Mouse (Mus musculus) liver, embryonic 14.5 days (tissue): ENCODE results near the gene Wdr86. TPM values are rescaled to one million over a fixed set of nuclear protein-coding genes. Genes with fewer than 3 reads are reported as not detected.
A peak's percentile ranks its signal among the peaks of the same experiment; 100 is the strongest.
"Not testable (repeated sequence)": the region's sequence is repeated elsewhere in the genome, so short reads cannot be mapped to it uniquely, and the experiment has no call there.

Source experiments
- ATAC-seq: fragments of 200-750 bp; cut with Nextera tagmentation; 2 replicates; pipeline ENCODE4 v1.8.0; 2017; ENCODE audit warnings: moderate number of reproducible peaks, mild to moderate bottlenecking, moderate library complexity; ENCODE audit not compliant: insufficient read depth
- DNase-seq, 3 experiments: peaks; one replicate each; pipeline ENCODE4 v3.0.0-alpha.2; 2012 to 2013; ENCODE audit warnings: low read depth in 3 of 3, low spot score in 3 of 3
- H3K27ac ChIP-seq: fragments of 300-500 bp; sonication (generic); 2 replicates; pipeline ENCODE4 v1.5.1; 2014; ENCODE audit warnings: moderate library complexity, mild to moderate bottlenecking, control low read depth, inconsistent platforms
- H3K27me3 ChIP-seq: fragments of 300-500 bp; sonication (generic); 2 replicates; pipeline ENCODE4 v1.6.1; 2014; ENCODE audit warnings: mild to moderate bottlenecking, low read length, moderate library complexity; ENCODE audit not compliant: control insufficient read depth, insufficient read depth
- H3K36me3 ChIP-seq: fragments of 300-500 bp; sonication (generic); replicated peaks from 2 replicates; pipeline ENCODE4 v1.6.1; 2014; ENCODE audit warnings: low read depth; ENCODE audit not compliant: control insufficient read depth, insufficient read depth
- H3K4me1 ChIP-seq, 2 experiments: fragments of 200-500 bp in 1 of 2; fragments of 300-500 bp in 1 of 2; sonication (generic) in 1 of 2; replicated peaks; 2 replicates each; pipeline ENCODE4 v1.6.1; 2012 to 2014; ENCODE audit warnings: antibody characterized with exemption in 1 of 2, inconsistent platforms in 1 of 2, low read length in 1 of 2; ENCODE audit not compliant: control insufficient read depth in 2 of 2, insufficient read depth in 2 of 2
- H3K4me2 ChIP-seq: fragments of 300-500 bp; sonication (generic); 2 replicates; pipeline ENCODE4 v1.6.1; 2014; ENCODE audit warnings: low read depth, mild to moderate bottlenecking, control low read depth, moderate library complexity
- H3K4me3 ChIP-seq, 2 experiments: fragments of 200-500 bp in 1 of 2; fragments of 300-500 bp in 1 of 2; sonication (generic) in 1 of 2; 2 replicates each; pipeline ENCODE4 v1.5.1; 2012 to 2014; ENCODE audit warnings: low read depth in 2 of 2, low read length in 2 of 2, mild to moderate bottlenecking in 2 of 2, control low read depth in 1 of 2, inconsistent platforms in 1 of 2, moderate library complexity in 1 of 2; ENCODE audit not compliant: insufficient read depth in 1 of 2
- H3K9ac ChIP-seq: fragments of 300-500 bp; sonication (generic); replicated peaks from 2 replicates; pipeline ENCODE4 v1.6.1; 2014; ENCODE audit warnings: mild to moderate bottlenecking, control low read depth, moderate library complexity
- H3K9me3 ChIP-seq: fragments of 300-500 bp; sonication (generic); 2 replicates; pipeline ENCODE4 v1.6.1; 2016; ENCODE audit warnings: low read length, mixed read lengths; ENCODE audit not compliant: control insufficient read depth
- CTCF ChIP-seq: IDR thresholded peaks from 2 replicates; pipeline ENCODE4 v1.5.1; 2016; ENCODE audit warnings: antibody characterized with exemption, low read depth, control low read depth
- EP300 ChIP-seq: IDR thresholded peaks from 2 replicates; pipeline ENCODE4 v1.6.1; 2016; ENCODE audit warnings: antibody characterized with exemption, low read depth
- WGBS: fragments of 180-500 bp; shearing (Covaris S2); extraction: QIAGEN DNeasy Blood & Tissue Kit; methylation state at CpG from one replicate; pipeline ENCODE4 v1.1.7; 2014; ENCODE audit not compliant: insufficient replicate concordance; 5-methylcytosine and 5-hydroxymethylcytosine counted together
- polyA plus RNA-seq, 2 experiments: library from polyadenylated mRNA; depleted of rRNA in 1 of 2; stranded (reverse) in 1 of 2; unstranded in 1 of 2; fragments of >200 nt; fragmentation: Nextera tagmentation in 1 of 2; extraction: Ambion mirVana in 1 of 2; gene quantifications; 2 replicates each; pipeline versions ENCODE4 v1.2.1 to v1.2.3; 2012 to 2014

Wdr86 gene
- polyA plus RNA-seq, 2 experiments, result 1.1 to 1.4 TPM

DNA sequence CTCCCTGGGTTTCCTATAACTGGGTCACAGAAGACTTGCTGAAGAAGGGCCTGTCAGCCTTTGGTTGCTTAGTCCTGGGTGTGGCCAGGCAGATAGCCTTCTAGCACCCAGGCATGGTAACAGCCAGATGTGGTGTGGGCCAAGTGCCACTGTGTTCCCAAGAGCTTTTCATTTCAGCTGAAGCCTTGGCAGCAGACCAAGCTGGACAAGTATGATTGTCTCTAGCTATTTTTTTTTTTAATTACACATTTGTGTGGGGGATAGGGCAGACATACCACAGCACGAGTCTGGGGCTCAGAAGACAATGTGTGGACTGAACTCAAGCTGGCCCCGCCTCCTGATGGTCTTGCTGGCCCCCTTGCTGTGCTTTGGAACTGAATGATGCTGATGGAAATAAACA, 20.6 kb downstream of the Wdr86 start:
- ATAC-seq (peak; percentile 28; the same call in 1 of the 2 replicates), DNase-seq (no peak)
- Histone ChIP-seq H3K4me3 (no peak overlapping the region), H3K9me3 (no peaks in the 10 kb centered on the region), H3K9ac (no peak overlapping the region), H3K27me3 (no peaks in the 10 kb centered on the region), H3K27ac (no peak overlapping the region), H3K36me3 (peaks cover 2% of the 10 kb centered on the region; the same call in 1 of the 2 replicates), H3K4me2 (no peak overlapping the region), H3K4me1 (0 out of 4 replicates have a peak, but pooled peaks cover 0 to 3% of the 10 kb centered on the region in 2 experiments)
- no peak for TF ChIP-seq CTCF
- TF ChIP-seq EP300, result no peak
- WGBS, result 56% methylated on average over 2 of the region's 2 CpGs

DNA sequence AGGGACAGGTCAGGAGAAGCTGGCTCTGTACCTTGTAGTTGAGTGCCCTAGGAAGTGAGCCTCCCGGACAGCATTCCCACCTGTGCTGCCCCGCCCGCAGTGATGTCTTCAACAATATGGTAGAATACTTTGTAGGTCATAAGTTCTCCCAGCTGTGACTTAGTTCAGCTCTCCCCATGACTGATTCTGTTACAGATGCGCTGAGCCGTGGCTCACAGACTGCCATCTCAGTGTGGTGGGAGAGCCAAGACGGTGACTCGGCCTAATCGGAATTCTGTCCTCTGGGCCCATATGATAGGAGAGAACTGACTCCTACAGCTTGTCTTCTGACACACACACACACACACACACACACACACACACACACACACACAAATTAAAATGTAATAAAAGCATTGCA, 25.9 kb downstream of the Wdr86 start:
- H3K4me1 ChIP-seq, result no peaks in the 10 kb centered on the region
- H3K9ac ChIP-seq, result no peak overlapping the region
- no peak for TF ChIP-seq EP300
- no peak for TF ChIP-seq CTCF
- no peak for ATAC-seq
- no peak overlapping the region for H3K4me3 ChIP-seq
- DNase-seq, result no peak
- no peaks in the 10 kb centered on the region for H3K9me3 ChIP-seq
- 82% methylated on average over 8 of the region's 8 CpGs for WGBS
- no peak overlapping the region for H3K27ac ChIP-seq
- no peaks in the 10 kb centered on the region for H3K27me3 ChIP-seq
- peaks cover 12% of the 10 kb centered on the region for H3K36me3 ChIP-seq
- H3K4me2 ChIP-seq, result no peak overlapping the region

DNA sequence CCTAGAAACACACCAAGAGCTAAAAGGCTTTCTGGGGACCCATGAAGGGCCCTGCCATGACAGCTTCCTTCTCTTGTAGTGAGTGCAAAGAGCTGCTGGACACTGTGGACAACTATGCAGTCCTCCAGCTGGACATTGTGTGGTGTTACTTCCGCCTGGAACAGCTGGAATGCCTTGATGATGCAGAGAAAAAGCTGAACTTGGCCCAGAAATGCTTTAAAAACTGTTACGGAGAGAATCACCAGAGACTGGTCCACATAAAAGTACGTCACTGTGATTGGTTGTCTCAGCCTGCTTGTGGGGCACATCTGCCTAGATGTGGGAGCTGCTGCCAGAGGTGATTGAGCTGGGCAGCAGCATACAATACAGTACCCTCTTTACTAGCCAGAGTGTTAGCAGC, 29.3 kb downstream of the Wdr86 start:
- no peak overlapping the region for H3K4me3 ChIP-seq
- no peaks in the 10 kb centered on the region for H3K27me3 ChIP-seq
- H3K4me1 ChIP-seq, result no peaks in the 10 kb centered on the region
- TF ChIP-seq EP300, result no peak
- no peak for TF ChIP-seq CTCF
- no peak overlapping the region for H3K9ac ChIP-seq
- no peak overlapping the region for H3K27ac ChIP-seq
- WGBS, result 79% methylated on average over 3 of the region's 3 CpGs
- ATAC-seq (no peak), DNase-seq (no peak)
- no peak overlapping the region for H3K4me2 ChIP-seq
- no peaks in the 10 kb centered on the region for H3K9me3 ChIP-seq
- peaks cover 16% of the 10 kb centered on the region for H3K36me3 ChIP-seq

DNA sequence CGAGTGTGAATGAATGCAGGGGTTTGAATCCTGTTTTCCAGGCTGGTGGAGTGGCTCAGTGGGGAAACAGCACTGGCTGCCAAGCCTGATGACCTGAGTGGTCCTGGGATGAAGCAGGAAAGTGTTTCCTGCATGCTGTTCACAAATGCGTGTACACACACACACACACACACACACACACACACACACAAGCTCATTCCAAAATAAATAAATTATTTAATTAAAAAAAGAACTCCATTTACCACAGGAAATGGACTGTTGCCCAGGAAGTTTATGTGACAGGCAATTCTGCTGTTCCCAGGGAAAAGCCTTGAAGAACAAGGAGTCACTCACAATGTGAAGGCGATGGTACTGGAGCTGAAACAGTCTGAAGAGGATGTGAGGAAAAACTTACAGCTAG, 33.8 kb downstream of the Wdr86 start:
- H3K27me3 ChIP-seq, result no peaks in the 10 kb centered on the region
- no peaks in the 10 kb centered on the region for H3K4me1 ChIP-seq
- no peak overlapping the region for H3K9ac ChIP-seq
- TF ChIP-seq EP300 (no peak), CTCF (no peak)
- no peak overlapping the region for H3K27ac ChIP-seq
- no peak for ATAC-seq
- H3K36me3 ChIP-seq, result peaks cover 22% of the 10 kb centered on the region
- WGBS, result 69% methylated on average over 3 of the region's 3 CpGs
- H3K9me3 ChIP-seq, result no peaks in the 10 kb centered on the region
- DNase-seq, result no peak
- H3K4me3 ChIP-seq, result no peak overlapping the region
- H3K4me2 ChIP-seq, result no peak overlapping the region

GRCm38 (mm10) chr5:24687696-24688095, 42.8 kb downstream of the Wdr86 start:
- Histone ChIP-seq H3K27ac (no peak overlapping the region), H3K27me3 (no peaks in the 10 kb centered on the region), H3K4me1 (peaks cover 5 to 21% of the 10 kb centered on the region in 2 experiments), H3K9ac (no peak overlapping the region), H3K36me3 (peaks cover 8% of the 10 kb centered on the region), H3K9me3 (no peaks in the 10 kb centered on the region), H3K4me2 (no peak overlapping the region), H3K4me3 (no peak overlapping the region)
- ATAC-seq (no peak), DNase-seq (peak in 1 of 3 experiments; percentile 27)
- WGBS, result 23% methylated on average over 1 of the region's 1 CpGs
- TF ChIP-seq CTCF (no peak), EP300 (no peak)

GRCm38 (mm10) chr5:24686671-24687420, 43.7 kb downstream of the Wdr86 start:
- ATAC-seq, H3K36me3 ChIP-seq, H3K9me3 ChIP-seq, H3K27me3 ChIP-seq: not testable (repeated sequence)
- DNase-seq, result peak in 1 of 3 experiments; percentile 26
- peak overlapping the region; percentile 99 to 100 for H3K4me3 ChIP-seq
- H3K4me2 ChIP-seq, result peak overlapping the region; percentile 73
- peak overlapping the region; percentile 91 for H3K9ac ChIP-seq
- 52% methylated on average over 16 of the region's 16 CpGs for WGBS
- H3K4me1 ChIP-seq, result peaks cover 5 to 21% of the 10 kb centered on the region in 2 experiments
- H3K27ac ChIP-seq, result peak overlapping the region; percentile 91
